Mouse (Mus musculus) bone marrow, adult 2 months (tissue): ENCODE measurements at regions not wholly inside any gene's neighbourhood (a gene's known extent, or its start where the extent isn't known, plus 50 kb on each side); places are given as distances from the start of the nearest gene placed in this dataset.

Experiments
- H3K27ac ChIP-seq: fragments of 200-500 bp; 2 replicates; pipeline ENCODE4 v1.5.1; 2012; ENCODE audit warnings: low read depth, mild to moderate bottlenecking, control low read depth, inconsistent platforms, low read length; ENCODE audit not compliant: control insufficient read depth, poor library complexity, insufficient read depth
- H3K4me1 ChIP-seq: fragments of 200-500 bp; 2 replicates; pipeline ENCODE4 v1.6.1; 2011; ENCODE audit warnings: low read length; ENCODE audit not compliant: control insufficient read depth, insufficient read depth
- H3K4me3 ChIP-seq: fragments of 200-500 bp; replicated peaks from 2 replicates; pipeline ENCODE3; 2011; ENCODE audit warnings: mild to moderate bottlenecking, low read depth, low read length, control low read depth; ENCODE audit not compliant: control insufficient read depth
- CTCF ChIP-seq: fragments of 200-500 bp; IDR thresholded peaks from 2 replicates; pipeline ENCODE4 v1.5.1; 2011; ENCODE audit warnings: low read length, control low read depth; ENCODE audit not compliant: control insufficient read depth, insufficient read depth
- POLR2A ChIP-seq: fragments of 200-500 bp; IDR thresholded peaks from 2 replicates; pipeline ENCODE4 v1.6.1; 2011; ENCODE audit warnings: low read depth, mild to moderate bottlenecking, control low read depth, low read length, borderline replicate concordance; ENCODE audit not compliant: control insufficient read depth
- WGBS: fragments of 180-500 bp; shearing (Covaris S2); methylation state at CpG from one replicate; pipeline ENCODE4 v1.1.7; 2018; 5-methylcytosine and 5-hydroxymethylcytosine counted together

- WGBS: 67% methylated on average over 22 of the region's 22 CpGs
- no peaks in the 10 kb centered on the region; the same call in 1 of the 2 replicates for H3K4me1 ChIP-seq
- TF ChIP-seq POLR2A (no peak), CTCF (no peak)
- H3K4me3 ChIP-seq: no peak overlapping the region
- H3K27ac ChIP-seq: no peak overlapping the region
Measured at GRCm38 (mm10) chr5:112098469-112099085, 153.7 kb downstream of the Cryba4 start.

DNA sequence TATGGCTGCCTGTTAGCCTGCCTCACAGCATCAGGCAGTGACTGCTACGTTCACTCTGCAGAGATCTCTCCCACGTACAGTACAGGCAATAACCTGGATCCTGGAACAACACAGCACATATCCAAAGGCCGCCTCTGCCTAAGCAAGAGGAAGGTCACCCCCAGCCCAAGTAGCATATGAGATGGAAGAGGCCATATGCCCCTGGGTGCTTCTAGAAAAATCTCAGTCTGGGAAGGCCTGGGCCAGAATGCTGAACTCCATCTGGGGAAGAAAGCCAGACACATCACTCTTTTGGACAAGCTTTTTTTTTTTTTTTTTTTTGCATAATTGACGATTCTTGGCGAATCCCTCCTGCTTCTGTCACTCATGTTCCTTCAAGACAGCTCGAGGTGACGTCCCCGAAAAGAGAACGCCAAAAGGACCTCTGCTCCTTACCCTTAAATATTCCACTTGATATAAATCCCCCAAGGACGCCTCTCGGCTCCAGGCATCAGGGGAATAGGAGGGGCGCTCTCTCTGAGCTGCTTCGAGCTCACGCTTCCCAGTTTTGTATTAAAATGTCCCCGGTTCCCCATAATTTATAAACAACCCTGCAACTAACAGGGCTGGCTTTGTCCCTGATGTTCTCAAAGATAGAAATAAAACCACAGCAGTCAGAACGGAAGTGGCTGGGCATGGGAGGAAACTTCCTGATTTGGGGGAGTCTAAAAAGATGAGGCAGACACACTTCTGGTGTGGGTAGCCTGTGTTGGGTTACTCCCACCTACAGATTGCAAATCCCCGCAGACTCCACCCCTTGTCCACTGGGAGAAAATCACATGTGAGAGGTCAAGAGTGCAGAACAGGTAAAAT is 150.4 kb downstream of the Cryba4 start:
- WGBS: 32% methylated on average over 17 of the region's 17 CpGs
- H3K4me3 ChIP-seq: no peak overlapping the region
- H3K4me1 ChIP-seq: no peaks in the 10 kb centered on the region; the same call in 1 of the 2 replicates
- no peak overlapping the region for H3K27ac ChIP-seq
- no peak for TF ChIP-seq POLR2A
- no peak for TF ChIP-seq CTCF

DNA sequence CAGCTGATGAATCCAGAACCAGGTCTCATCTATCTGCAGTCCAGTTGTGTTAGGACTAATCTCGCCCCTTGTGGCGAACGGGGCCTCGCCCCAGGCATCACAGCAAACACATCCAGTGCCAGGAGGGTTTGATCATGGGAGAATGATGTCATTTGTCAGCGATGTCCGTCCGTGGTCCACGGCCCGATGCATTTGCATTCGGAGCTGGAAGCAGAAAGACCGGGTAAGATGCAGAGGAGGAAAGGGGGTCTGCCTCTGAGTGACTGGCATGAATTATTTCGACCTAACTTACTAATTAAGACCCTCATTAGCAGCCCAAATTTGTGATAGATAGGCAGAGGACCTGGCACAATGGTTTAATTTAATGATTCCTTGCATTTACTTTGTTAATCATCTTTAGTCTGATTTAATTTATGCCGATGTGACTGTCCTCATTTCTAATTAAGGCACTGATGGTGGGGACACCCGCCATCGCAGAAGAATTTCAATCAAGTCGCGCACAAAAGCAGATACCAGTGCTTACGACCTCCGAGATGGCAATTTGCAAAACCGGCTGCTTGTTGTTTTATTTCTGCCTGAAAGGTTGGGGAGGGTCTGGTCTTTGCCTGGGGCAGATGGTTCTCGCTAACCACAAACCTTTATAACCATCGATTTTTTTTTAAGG is 141.9 kb downstream of the Cryba4 start:
- no peak overlapping the region for H3K4me3 ChIP-seq
- H3K27ac ChIP-seq: no peak overlapping the region
- TF ChIP-seq CTCF (no peak), POLR2A (no peak)
- WGBS: 66% methylated on average over 22 of the region's 22 CpGs
- no peaks in the 10 kb centered on the region for H3K4me1 ChIP-seq

- Histone ChIP-seq H3K27ac (no peak overlapping the region), H3K4me3 (no peak overlapping the region), H3K4me1 (no peaks in the 10 kb centered on the region; the same call in 1 of the 2 replicates)
- whole genome bisulfite sequencing: 65% methylated on average over 6 of the region's 6 CpGs
- no peak for TF ChIP-seq CTCF
- TF ChIP-seq POLR2A: no peak
Measured at GRCm38 (mm10) chr5:112120766-112121165, 131.6 kb downstream of the Cryba4 start.

- TF ChIP-seq CTCF (no peak), POLR2A (0 out of 2 replicates have a peak, but pooled peaks have one; percentile 11)
- H3K4me1 ChIP-seq: no peaks in the 10 kb centered on the region; the same call in 1 of the 2 replicates
- H3K4me3 ChIP-seq: no peak overlapping the region
- no peak overlapping the region for H3K27ac ChIP-seq
- 50% methylated on average over 9 of the region's 9 CpGs for WGBS
Measured at GRCm38 (mm10) chr5:112121554-112121953, 130.8 kb downstream of the Cryba4 start.

DNA sequence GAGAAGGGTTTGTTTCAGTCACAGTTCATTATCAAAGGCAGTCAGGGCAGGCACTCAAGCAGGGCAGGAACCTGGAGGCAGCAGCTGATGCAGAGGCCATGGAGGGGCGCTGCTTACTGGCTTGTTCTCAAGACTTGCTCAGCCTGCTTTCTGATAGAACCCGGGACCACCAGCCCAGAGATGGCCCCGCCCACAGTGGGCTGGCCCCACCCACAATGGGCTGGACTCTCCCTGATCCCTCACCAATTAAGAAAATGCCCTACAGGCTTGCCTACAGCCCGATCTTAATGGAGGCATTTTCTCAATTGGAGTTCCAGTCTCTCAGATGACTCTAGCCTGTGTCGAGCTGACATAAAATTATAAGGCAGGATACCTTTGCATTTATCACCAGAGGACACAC is 129.7 kb downstream of the Cryba4 start:
- no peak overlapping the region for H3K4me3 ChIP-seq
- TF ChIP-seq POLR2A: no peak
- TF ChIP-seq CTCF: no peak
- no peaks in the 10 kb centered on the region; the same call in 1 of the 2 replicates for H3K4me1 ChIP-seq
- WGBS: 17% methylated on average over 5 of the region's 5 CpGs
- no peak overlapping the region for H3K27ac ChIP-seq

- H3K4me1 ChIP-seq: no peaks in the 10 kb centered on the region
- TF ChIP-seq CTCF (no peak), POLR2A (no peak)
- no peak overlapping the region for H3K27ac ChIP-seq
- 72% methylated on average over 4 of the region's 4 CpGs for WGBS
- H3K4me3 ChIP-seq: no peak overlapping the region
Measured at GRCm38 (mm10) chr5:112127171-112127570, 125.1 kb downstream of the Cryba4 start.

GRCm38 (mm10) chr5:112132746-112133145 is 119.6 kb downstream of the Cryba4 start:
- 74% methylated on average over 1 of the region's 1 CpGs for WGBS
- no peaks in the 10 kb centered on the region for H3K4me1 ChIP-seq
- no peak for TF ChIP-seq CTCF
- no peak for TF ChIP-seq POLR2A

More at GRCm38 (mm10) chr5:112132746-112133145, 119.6 kb downstream of the Cryba4 start:
- Histone ChIP-seq H3K27ac (no peak overlapping the region), H3K4me3 (no peak overlapping the region)
